Mouse (Mus musculus) myocyte (in vitro differentiated cells): ENCODE results near the gene Cops7b. TPM values are rescaled to one million over a fixed set of nuclear protein-coding genes. Genes with fewer than 3 reads are reported as not detected.

Source experiments
- H3K27me3 ChIP-seq: one replicate; pipeline ENCODE4 v1.6.1; 2011; ENCODE audit not compliant: control insufficient read depth, insufficient read depth, insufficient read length
- H3K36me3 ChIP-seq: one replicate; pipeline ENCODE4 v1.6.1; 2011; ENCODE audit not compliant: control insufficient read depth, insufficient read depth
- H3K4me2 ChIP-seq: one replicate; pipeline ENCODE4 v1.6.1; 2011; ENCODE audit warnings: low read depth, control low read depth
- H3K4me3 ChIP-seq: one replicate; pipeline ENCODE4 v1.5.1; 2011; ENCODE audit warnings: mild to moderate bottlenecking, control low read depth, moderate library complexity
- H3K79me2 ChIP-seq: one replicate; pipeline ENCODE4 v1.6.1; 2011; ENCODE audit not compliant: control insufficient read depth, insufficient read depth
- H3ac ChIP-seq: one replicate; pipeline ENCODE4 v1.6.1; 2011; ENCODE audit not compliant: control insufficient read depth, insufficient read length
- CEBPB ChIP-seq: IDR thresholded peaks from 2 replicates; pipeline ENCODE4 v1.6.1; 2011; ENCODE audit warnings: mild to moderate bottlenecking, moderate library complexity; ENCODE audit not compliant: poor library complexity, insufficient read depth, severe bottlenecking
- E2F4 ChIP-seq: IDR thresholded peaks from one replicate; pipeline ENCODE4 v1.6.1; 2011; ENCODE audit warnings: mild to moderate bottlenecking, control low read depth, moderate library complexity; ENCODE audit not compliant: insufficient read depth
- MAX ChIP-seq: IDR thresholded peaks from one replicate; pipeline ENCODE4 v1.6.1; 2011; ENCODE audit warnings: low read depth, mild to moderate bottlenecking, control low read depth
- MYOD1 ChIP-seq, 3 experiments: IDR thresholded peaks; one replicate each; pipeline ENCODE4 v1.6.1; 2011; ENCODE audit warnings: control low read depth in 2 of 3, low read depth in 2 of 3, mild to moderate bottlenecking in 2 of 3, moderate library complexity in 1 of 3; ENCODE audit not compliant: insufficient read length in 2 of 3, control insufficient read depth in 1 of 3
- MYOG ChIP-seq, 3 experiments: IDR thresholded peaks; one replicate each; pipeline ENCODE4 v1.6.1; 2011; ENCODE audit warnings: control low read depth in 2 of 3, low read depth in 2 of 3, mild to moderate bottlenecking in 2 of 3; ENCODE audit not compliant: insufficient read length in 2 of 3, control insufficient read depth in 1 of 3, insufficient read depth in 1 of 3
- POLR2A ChIP-seq: IDR thresholded peaks from one replicate; pipeline ENCODE4 v1.6.1; 2011; ENCODE audit warnings: low read depth, mild to moderate bottlenecking, control low read depth, moderate library complexity; ENCODE audit not compliant: insufficient read length
- POLR2AphosphoS2 ChIP-seq: IDR thresholded peaks from one replicate; pipeline ENCODE4 v1.6.1; 2011; ENCODE audit warnings: low read depth, control low read depth; ENCODE audit not compliant: insufficient read length
- REST ChIP-seq: IDR thresholded peaks from one replicate; pipeline ENCODE4 v1.6.1; 2011; ENCODE audit warnings: mild to moderate bottlenecking, control low read depth, moderate library complexity; ENCODE audit not compliant: insufficient read depth, insufficient read length
- SRF ChIP-seq: IDR thresholded peaks from one replicate; pipeline ENCODE4 v1.6.1; 2011; ENCODE audit warnings: low read depth; ENCODE audit not compliant: control insufficient read depth, insufficient read length
- TCF12 ChIP-seq: IDR thresholded peaks from one replicate; pipeline ENCODE4 v1.6.1; 2011; ENCODE audit warnings: mild to moderate bottlenecking, control low read depth; ENCODE audit not compliant: poor library complexity, insufficient read depth, severe bottlenecking
- TCF3 ChIP-seq: IDR thresholded peaks from one replicate; pipeline ENCODE4 v1.6.1; 2011; ENCODE audit warnings: low read depth, control low read depth; ENCODE audit not compliant: insufficient read length
- USF1 ChIP-seq: IDR thresholded peaks from one replicate; pipeline ENCODE4 v1.6.1; 2011; ENCODE audit warnings: low read depth, mild to moderate bottlenecking, control low read depth, moderate library complexity
- polyA plus RNA-seq: library from polyadenylated mRNA; unstranded; fragments of >200 nt; fragmentation: generic; extraction: Trizol; gene quantifications from one replicate; pipeline ENCODE4 v1.2.1, GENCODE M21; 2012; ENCODE audit warnings: missing spikeins

Cops7b gene
- polyA plus RNA-seq, 1 experiment, result 20.4 TPM

DNA sequence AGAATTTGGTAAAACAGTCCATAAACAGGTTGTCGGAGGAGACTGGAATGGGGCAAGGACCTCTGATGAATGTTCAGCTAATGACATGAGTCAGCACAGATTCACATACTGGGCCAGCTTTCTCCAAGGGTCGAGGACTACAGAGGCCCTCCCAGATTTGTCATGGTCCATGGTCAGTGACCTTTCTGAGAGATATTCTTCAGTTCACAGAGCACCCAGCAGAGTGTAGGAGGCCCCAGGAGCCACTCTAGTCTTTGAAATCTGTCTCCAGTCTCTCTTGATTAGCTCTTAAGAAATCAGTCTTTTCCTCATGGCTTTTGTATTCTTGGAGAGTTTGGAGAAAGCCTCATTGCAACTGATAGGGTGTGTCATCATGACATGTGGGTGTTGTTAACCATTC is 39.6 kb downstream of the Cops7b start:
- Histone ChIP-seq H3K36me3 (no peaks in the 10 kb centered on the region), H3K4me3 (peak overlapping the region; percentile 10), H3ac (no peak overlapping the region), H3K27me3 (no peaks in the 10 kb centered on the region), H3K79me2 (no peaks in the 10 kb centered on the region), H3K4me2 (peak overlapping the region; percentile 68)
- TF ChIP-seq SRF (no peak), USF1 (no peak), POLR2A (no peak), REST (no peak), MYOG (IDR thresholded peaks at IDR 0.05; ENCODE audit: control insufficient read depth in 1 of 3, insufficient read depth in 1 of 3, insufficient read length in 2 of 3, low read depth in 2 of 3) (no peak), CEBPB (no peak), MAX (no peak), TCF3 (no peak), TCF12 (no peak), POLR2AphosphoS2 (no peak), MYOD1 (IDR thresholded peaks at IDR 0.05; ENCODE audit: control insufficient read depth in 1 of 3, insufficient read length in 2 of 3, low read depth in 2 of 3) (no peak), E2F4 (no peak)

DNA sequence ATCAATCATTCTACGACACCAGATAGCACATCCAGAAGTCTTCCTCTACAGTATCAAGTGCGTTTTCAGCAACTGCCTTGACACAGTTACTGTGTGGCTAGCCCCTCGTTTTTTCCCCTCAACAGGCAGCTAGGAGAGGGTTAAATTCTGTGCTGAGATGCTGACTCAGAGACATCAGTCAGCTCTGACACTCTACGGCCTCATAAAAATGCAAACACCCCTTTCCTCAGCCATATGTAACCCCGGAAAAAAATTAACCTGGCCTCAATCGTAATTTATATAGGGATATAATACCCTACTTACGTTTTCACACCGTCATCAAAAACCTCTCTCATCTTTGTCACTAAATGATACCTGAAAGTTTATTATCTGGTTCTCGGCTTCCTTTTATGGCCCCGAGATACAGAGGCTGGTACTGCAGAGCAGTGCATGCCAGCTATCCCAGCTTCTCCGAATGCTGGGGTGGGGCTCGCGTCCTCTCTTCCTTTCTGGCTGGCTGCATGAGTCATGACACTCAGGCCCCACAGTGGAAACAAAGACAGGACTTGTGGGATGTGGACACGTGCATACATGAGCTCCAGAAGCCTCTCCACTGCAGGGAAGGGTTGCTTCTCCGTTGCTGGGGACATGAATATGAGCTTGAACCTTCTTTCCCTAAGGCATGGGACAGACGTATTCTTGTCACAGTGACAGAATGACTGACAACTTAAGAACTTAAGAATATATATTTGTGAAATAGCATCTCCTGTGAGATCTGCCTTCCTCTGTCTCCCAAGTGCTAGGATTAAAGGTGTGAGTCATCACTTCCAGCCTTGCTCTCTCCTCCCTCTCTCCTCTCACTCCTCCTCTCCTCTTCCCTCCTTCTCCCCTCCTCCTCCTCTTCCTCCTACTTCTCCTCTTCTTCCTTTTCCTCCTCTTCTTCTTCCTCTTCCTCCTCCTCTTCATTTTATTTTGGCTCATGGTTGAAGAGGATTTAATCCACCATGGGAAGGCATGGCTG is 40.6 kb downstream of the Cops7b start:
- H3K4me3 ChIP-seq, result peak overlapping the region; percentile 10
- H3K27me3 ChIP-seq, result no peaks in the 10 kb centered on the region
- H3K79me2 ChIP-seq, result no peaks in the 10 kb centered on the region
- H3ac ChIP-seq, result no peak overlapping the region
- H3K36me3 ChIP-seq, result no peaks in the 10 kb centered on the region
- TF ChIP-seq MYOD1 (IDR thresholded peaks at IDR 0.05; ENCODE audit: control insufficient read depth in 1 of 3, insufficient read length in 2 of 3, low read depth in 2 of 3), result no peak
- no peak for TF ChIP-seq MYOG (IDR thresholded peaks at IDR 0.05; ENCODE audit: control insufficient read depth in 1 of 3, insufficient read depth in 1 of 3, insufficient read length in 2 of 3, low read depth in 2 of 3)
- TF ChIP-seq REST, result no peak
- peak; percentile 34 for TF ChIP-seq MAX
- TF ChIP-seq SRF, result no peak
- peak; percentile 38 for TF ChIP-seq POLR2A
- no peak for TF ChIP-seq POLR2AphosphoS2
- no peak for TF ChIP-seq CEBPB
- TF ChIP-seq TCF12, result no peak
- no peak for TF ChIP-seq E2F4
- TF ChIP-seq TCF3, result no peak
- peak; percentile 48 for TF ChIP-seq USF1
- H3K4me2 ChIP-seq, result peak overlapping the region; percentile 68

DNA sequence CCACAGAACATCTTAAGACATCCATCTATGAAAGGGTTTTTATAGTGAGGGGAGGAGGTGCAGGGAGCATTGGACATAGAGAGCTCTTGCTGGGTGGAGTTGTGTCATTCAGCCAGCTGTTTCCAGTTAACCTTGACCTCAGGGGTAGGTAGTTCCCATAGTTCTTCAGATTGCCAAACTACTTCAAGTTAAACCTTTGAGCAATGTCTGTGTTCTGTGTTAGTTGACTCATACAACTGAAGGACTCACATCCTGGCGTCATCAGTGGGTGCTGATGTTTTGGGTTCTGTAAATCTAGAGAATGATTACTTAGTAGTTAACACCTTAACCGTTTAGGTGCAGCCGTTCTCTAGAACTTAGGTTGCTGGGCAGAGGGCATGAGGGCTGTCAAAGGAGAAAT is 45.6 kb downstream of the Cops7b start:
- TF ChIP-seq POLR2A (no peak), MYOD1 (IDR thresholded peaks at IDR 0.05; ENCODE audit: control insufficient read depth in 1 of 3, insufficient read length in 2 of 3, low read depth in 2 of 3) (no peak), TCF3 (no peak), SRF (no peak), MAX (no peak), POLR2AphosphoS2 (no peak), TCF12 (no peak), REST (no peak), E2F4 (no peak), CEBPB (no peak), USF1 (no peak), MYOG (IDR thresholded peaks at IDR 0.05; ENCODE audit: control insufficient read depth in 1 of 3, insufficient read depth in 1 of 3, insufficient read length in 2 of 3, low read depth in 2 of 3) (no peak)
- Histone ChIP-seq H3K36me3 (no peaks in the 10 kb centered on the region), H3K4me2 (no peak overlapping the region), H3K79me2 (no peaks in the 10 kb centered on the region), H3K27me3 (no peaks in the 10 kb centered on the region), H3K4me3 (no peak overlapping the region), H3ac (no peak overlapping the region)

DNA sequence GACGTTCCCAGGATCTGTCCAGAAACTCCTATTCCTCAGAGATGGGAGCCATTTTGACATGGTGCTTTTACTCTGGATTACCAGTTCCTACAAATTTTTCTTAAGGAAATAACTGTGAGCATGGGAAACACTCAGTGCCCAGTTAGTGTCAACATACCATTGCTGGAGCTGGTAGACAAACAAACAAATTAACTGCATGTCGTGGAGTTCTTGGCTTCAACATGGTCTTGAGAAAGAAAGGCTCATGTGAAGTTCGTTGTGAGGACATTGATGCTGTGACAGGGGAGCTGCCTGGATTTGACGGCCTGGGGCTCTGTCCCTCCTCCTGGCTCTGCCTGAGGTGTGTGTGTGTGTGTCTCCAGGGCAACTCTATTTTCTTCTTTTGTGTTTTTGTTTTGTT is 47.2 kb downstream of the Cops7b start:
- H3K27me3 ChIP-seq, result no peaks in the 10 kb centered on the region
- no peaks in the 10 kb centered on the region for H3K36me3 ChIP-seq
- no peaks in the 10 kb centered on the region for H3K79me2 ChIP-seq
- H3K4me2 ChIP-seq, result no peak overlapping the region
- H3ac ChIP-seq, result no peak overlapping the region
- TF ChIP-seq MYOG (IDR thresholded peaks at IDR 0.05; ENCODE audit: control insufficient read depth in 1 of 3, insufficient read depth in 1 of 3, insufficient read length in 2 of 3, low read depth in 2 of 3) (no peak), CEBPB (no peak), POLR2AphosphoS2 (no peak), E2F4 (no peak), MAX (no peak), POLR2A (no peak), MYOD1 (IDR thresholded peaks at IDR 0.05; ENCODE audit: control insufficient read depth in 1 of 3, insufficient read length in 2 of 3, low read depth in 2 of 3) (no peak), SRF (no peak)
- H3K4me3 ChIP-seq, result no peak overlapping the region
